Comparison of ENCODE assay signal across 8 mouse cellular contexts in the genomic region with DNA sequence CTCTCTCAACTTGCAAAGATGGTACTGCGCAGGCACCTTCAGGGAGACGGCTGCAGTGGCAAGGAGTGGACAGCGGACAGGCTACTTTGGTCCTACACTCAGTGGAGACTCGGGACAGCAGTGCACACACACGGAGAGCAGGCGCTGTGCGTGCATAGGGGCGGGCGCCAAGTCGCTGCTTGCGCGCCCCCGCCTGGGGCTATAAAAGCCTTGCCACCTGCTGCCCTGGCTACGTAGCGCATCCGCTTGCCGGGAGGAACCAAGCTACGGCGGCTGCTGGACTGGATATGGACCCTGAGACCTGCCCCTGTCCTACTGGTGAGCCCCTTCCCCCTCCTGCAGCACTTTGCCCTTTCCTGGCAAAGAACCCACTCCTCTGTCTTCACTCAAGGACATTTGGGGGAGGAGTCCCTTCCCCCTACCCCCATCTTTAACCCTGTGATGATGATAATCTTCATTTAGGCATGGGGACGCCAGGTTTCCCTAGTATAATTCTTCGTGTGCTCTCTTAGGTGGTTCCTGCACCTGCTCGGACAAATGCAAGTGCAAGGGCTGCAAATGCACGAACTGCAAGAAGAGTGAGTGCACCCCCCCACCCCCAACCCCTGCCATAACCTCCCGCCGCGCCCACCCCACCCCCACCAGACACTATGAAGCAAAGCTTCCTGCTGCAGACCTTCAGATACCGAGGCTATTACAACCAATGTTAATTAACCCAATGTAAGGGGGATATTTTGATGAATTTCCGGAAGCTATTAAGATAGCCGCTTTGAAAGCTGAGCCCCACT. TPM values are rescaled to one million over a fixed set of nuclear protein-coding genes. Genes with fewer than 3 reads are reported as not detected.
A peak's percentile ranks its signal among the peaks of the same experiment; 100 is the strongest.
DNase-seq lines count a peak whose midpoint lies in the region; ATAC-seq and TF ChIP-seq lines count a peak whose summit lies in the region.

A gene (plus strand): TSS at position 95 of the 788 bp plus-strand sequence.

- peak within 1 kb of the TSS; percentile 28; the same call in 1 of the 2 replicates for H3K9ac ChIP-seq in ES-Bruce4 (ENCODE audit: low read depth, poor library complexity, severe bottlenecking)
- H3K9ac ChIP-seq in forebrain, embryonic 12.5 days, result peak within 1 kb of the TSS; percentile 66
- H3K9ac ChIP-seq in heart, postnatal 0 days (replicated peaks; ENCODE audit: low read depth, low read length), result peak within 1 kb of the TSS; percentile 40
- no peak within 1 kb of the TSS for H3K9ac ChIP-seq in liver, embryonic 16.5 days (ENCODE audit: low read depth, low read length)

- DNase-seq in heart, postnatal 0 days (ENCODE audit: low spot score), result peak; percentile 65
- peak; percentile 89 to 90 for DNase-seq in layer of hippocampus, adult 2 months (ENCODE audit: low spot score in 2 of 2)
- peak; percentile 83 to 88 for DNase-seq in right cerebral cortex, adult 2 months (ENCODE audit: low spot score in 2 of 2)
- no peak for DNase-seq in adipocyte (ENCODE audit: low spot score)

- H3K27me3 ChIP-seq in ES-Bruce4 (ENCODE audit: control insufficient read depth, insufficient read depth, low read length, poor library complexity, severe bottlenecking), result no peaks in the 10 kb centered on the region
- peaks cover 16% of the 10 kb centered on the region; the same call in 1 of the 2 replicates for H3K27me3 ChIP-seq in forebrain, embryonic 12.5 days
- H3K27me3 ChIP-seq in heart, postnatal 0 days (ENCODE audit: control insufficient read depth, insufficient read depth, low read length), result 0 out of 2 replicates have a peak, but pooled peaks cover 3% of the 10 kb centered on the region
- H3K27me3 ChIP-seq in liver, embryonic 16.5 days (ENCODE audit: control insufficient read depth, insufficient read depth, low read depth, low read length), result peaks cover 36% of the 10 kb centered on the region

- WGBS in forebrain, embryonic 12.5 days, result 2% methylated on average over 29 of the region's 29 CpGs
- WGBS in heart, postnatal 0 days, result 4% methylated on average over 29 of the region's 29 CpGs
- 2% methylated on average over 29 of the region's 29 CpGs for WGBS in liver, embryonic 16.5 days (ENCODE audit: insufficient replicate concordance)

- TF ChIP-seq POLR2A in ES-Bruce4 (IDR thresholded peaks at IDR 0.05; ENCODE audit: insufficient read depth, low read length), result no peak

- H3K9me3 ChIP-seq in ES-Bruce4 (replicated peaks; ENCODE audit: control insufficient read depth, insufficient read depth, low read length, poor library complexity, severe bottlenecking), result no peaks in the 10 kb centered on the region
- H3K9me3 ChIP-seq in forebrain, embryonic 12.5 days, result no peaks in the 10 kb centered on the region
- H3K9me3 ChIP-seq in heart, postnatal 0 days (replicated peaks; ENCODE audit: control insufficient read depth, low read length), result no peaks in the 10 kb centered on the region
- H3K9me3 ChIP-seq in liver, embryonic 16.5 days (replicated peaks; ENCODE audit: control insufficient read depth, low read length), result no peaks in the 10 kb centered on the region

- TF ChIP-seq EP300 in ES-Bruce4 (IDR thresholded peaks at IDR 0.05; ENCODE audit: insufficient read depth, low read depth, low read length), result no peak
- TF ChIP-seq EP300 in heart, postnatal 0 days (IDR thresholded peaks at IDR 0.05; ENCODE audit: low read depth), result no peak

- H3K4me1 ChIP-seq in ES-Bruce4 (ENCODE audit: control insufficient read depth, insufficient read depth, low read length), result peaks cover 10% of the 10 kb centered on the region
- no peaks in the 10 kb centered on the region for H3K4me1 ChIP-seq in brown adipose tissue, adult 24 weeks (ENCODE audit: control insufficient read depth, insufficient read depth, insufficient read length, low read length)
- H3K4me1 ChIP-seq in forebrain, embryonic 12.5 days, result peaks cover 39% of the 10 kb centered on the region
- peaks cover 7% of the 10 kb centered on the region for H3K4me1 ChIP-seq in heart, postnatal 0 days (ENCODE audit: control insufficient read depth, insufficient read depth)
- H3K4me1 ChIP-seq in liver, embryonic 16.5 days (ENCODE audit: control insufficient read depth, low read depth, low read length), result peaks cover 22% of the 10 kb centered on the region

- no peaks in the 10 kb centered on the region for H3K36me3 ChIP-seq in ES-Bruce4 (ENCODE audit: control insufficient read depth, insufficient read depth, low read length, poor library complexity, severe bottlenecking)
- no peaks in the 10 kb centered on the region for H3K36me3 ChIP-seq in forebrain, embryonic 12.5 days (replicated peaks)
- H3K36me3 ChIP-seq in heart, postnatal 0 days (replicated peaks; ENCODE audit: control insufficient read depth, insufficient read depth, low read length), result no peaks in the 10 kb centered on the region
- H3K36me3 ChIP-seq in liver, embryonic 16.5 days (ENCODE audit: control insufficient read depth, insufficient read depth), result no peaks in the 10 kb centered on the region

- H3K4me2 ChIP-seq in forebrain, embryonic 12.5 days, result peak within 1 kb of the TSS; percentile 75
- H3K4me2 ChIP-seq in heart, postnatal 0 days (ENCODE audit: low read depth, low read length), result peak within 1 kb of the TSS; percentile 60
- H3K4me2 ChIP-seq in liver, embryonic 16.5 days (ENCODE audit: low read depth, low read length), result peak within 1 kb of the TSS; percentile 30

- TF ChIP-seq CTCF in ES-Bruce4 (IDR thresholded peaks at IDR 0.05; ENCODE audit: low read depth, low read length), result peak; percentile 9
- peak; percentile 27; the same call in 1 of the 2 replicates for TF ChIP-seq CTCF in heart, postnatal 0 days (IDR thresholded peaks at IDR 0.05; ENCODE audit: low read depth)
- peak; percentile 58 for TF ChIP-seq CTCF in layer of hippocampus, adult 2 months (conservative IDR thresholded peaks at IDR 0.05)

- no peak within 1 kb of the TSS for H3K27ac ChIP-seq in ES-Bruce4 (ENCODE audit: insufficient read depth, low read length)
- no peak within 1 kb of the TSS for H3K27ac ChIP-seq in brown adipose tissue, adult 24 weeks (replicated peaks; ENCODE audit: low read depth, low read length)
- H3K27ac ChIP-seq in forebrain, embryonic 12.5 days, result peak within 1 kb of the TSS; percentile 76
- no peak within 1 kb of the TSS for H3K27ac ChIP-seq in heart, postnatal 0 days (ENCODE audit: low read depth)
- H3K27ac ChIP-seq in layer of hippocampus, adult 2 months, result peak within 1 kb of the TSS; percentile 100
- H3K27ac ChIP-seq in liver, embryonic 16.5 days (ENCODE audit: low read length), result no peak within 1 kb of the TSS; the same call in 1 of the 2 replicates

- peak within 1 kb of the TSS; percentile 65 for H3K4me3 ChIP-seq in ES-Bruce4 (ENCODE audit: low read depth, low read length)
- H3K4me3 ChIP-seq in brown adipose tissue, adult 24 weeks (ENCODE audit: insufficient read depth, low read depth, low read length), result 0 out of 2 replicates have a peak within 1 kb of the TSS, but pooled peaks have one; percentile 11
- peak within 1 kb of the TSS; percentile 44 for H3K4me3 ChIP-seq in forebrain, embryonic 12.5 days (replicated peaks)
- H3K4me3 ChIP-seq in heart, postnatal 0 days (ENCODE audit: low read depth, low read length), result peak within 1 kb of the TSS; percentile 34
- H3K4me3 ChIP-seq in layer of hippocampus, adult 2 months, result peak within 1 kb of the TSS; percentile 89
- peak within 1 kb of the TSS; percentile 29; the same call in 1 of the 2 replicates for H3K4me3 ChIP-seq in liver, embryonic 16.5 days (ENCODE audit: low read depth, low read length)

- ATAC-seq in forebrain, embryonic 12.5 days (ENCODE audit: low FRiP score), result peak; percentile 85
- peak; percentile 81 for ATAC-seq in heart, postnatal 0 days (ENCODE audit: insufficient read depth, low read depth)
- peak; percentile 48; the same call in 1 of the 2 replicates for ATAC-seq in liver, embryonic 16.5 days (ENCODE audit: low read depth)

RNA-seq across cellular contexts. Expression of the gene that starts here (rescaled TPM):
- polyA plus RNA-seq in ES-Bruce4 (2011; ENCODE audit: insufficient read depth, insufficient read length, low read depth, missing spikeins), result 3.9 and 5.4 TPM in 2 replicates
- not detected in 2 replicates for polyA plus RNA-seq in brown adipose tissue, adult 24 weeks (2012; ENCODE audit: insufficient read depth, insufficient read length, missing spikeins)
- polyA plus RNA-seq in forebrain, embryonic 12.5 days (2016; fragmentation: Nextera tagmentation; extraction: Ambion mirVana), result 82.2 and 103 TPM in 2 replicates
- 145 and 217 TPM in 2 replicates for total RNA-seq in heart, postnatal 0 days (2014; rRNA removed; ENCODE audit: low replicate concordance)
- 67.4 and 72.3 TPM in 2 replicates for polyA plus RNA-seq in heart, postnatal 0 days (2015; fragmentation: Nextera tagmentation; extraction: Ambion mirVana)
- 1,000 to 10,000 TPM; 1,175 to 1,192 TPM for total RNA-seq in layer of hippocampus, adult 2 months (2021)
- 0.18 and 0.19 TPM in 2 replicates for polyA plus RNA-seq in liver, embryonic 16.5 days (2015; fragmentation: Nextera tagmentation; extraction: Ambion mirVana)

Comparison
In these comparisons a context has a peak if more than half of its experiments do, and no peak if none do; other contexts are left out.
1. RNA of the gene that starts here (polyA plus RNA-seq): 82.2 to 103 TPM in forebrain, embryonic 12.5 days and 67.4 to 72.3 TPM in heart, postnatal 0 days; 3.9 to 5.4 TPM in ES-Bruce4, not detected in brown adipose tissue, adult 24 weeks and 0.18 to 0.19 TPM in liver, embryonic 16.5 days; every median in the first group is over 10 times any median in the second.
2. Peak in ATAC-seq, H3K4me3 ChIP-seq and H3K4me2 ChIP-seq in liver, embryonic 16.5 days; RNA of the gene not detected or under 1 TPM.
3. H3K27ac ChIP-seq: peak in forebrain, embryonic 12.5 days (single experiment) and layer of hippocampus, adult 2 months (single experiment); none in ES-Bruce4 (single experiment), brown adipose tissue, adult 24 weeks (single experiment), heart, postnatal 0 days (single experiment) and liver, embryonic 16.5 days (single experiment).
4. H3K4me3 ChIP-seq: peak in every context shown above with its lines; median percentile 89 in layer of hippocampus, adult 2 months; 65 in ES-Bruce4; 44 in forebrain, embryonic 12.5 days; 34 in heart, postnatal 0 days; 29 in liver, embryonic 16.5 days; 11 in brown adipose tissue, adult 24 weeks.
5. Peak in every context shown above with its lines, with median percentiles within 50 percentile points of each other: CTCF ChIP-seq, ATAC-seq and H3K4me2 ChIP-seq.